Mouse (Mus musculus): ENCODE measurements around the gene Wfdc3.

- TF ChIP-seq CTCF (IDR thresholded peaks at IDR 0.05; ENCODE audit: low read depth, low read length) (no peak), POLR2A (IDR thresholded peaks at IDR 0.05; ENCODE audit: borderline replicate concordance, low read depth, low read length) (no peak)
Measured at GRCm38 (mm10) chr2:164704235-164704634, 41.5 kb downstream of the Wfdc3 start.

All from bone marrow macrophage, adult 2 months (primary cell).